Mouse (Mus musculus) urinary bladder, postnatal 14 days (tissue): ENCODE results near the gene Fam240b.

ENCODE experiments used
- DNase-seq: peaks from one replicate; pipeline ENCODE4 v3.0.0; 2021; ENCODE audit warnings: low spot score

Fam240b gene

GRCm38 (mm10) chr13:64439471-64439870, 58.1 kb downstream of the Fam240b start:
- no peak for DNase-seq

GRCm38 (mm10) chr13:64438863-64439452, 58.6 kb downstream of the Fam240b start:
- DNase-seq: peak; percentile 75

- no peak for DNase-seq
Measured at GRCm38 (mm10) chr13:64437801-64438200, 59.8 kb downstream of the Fam240b start.

DNA sequence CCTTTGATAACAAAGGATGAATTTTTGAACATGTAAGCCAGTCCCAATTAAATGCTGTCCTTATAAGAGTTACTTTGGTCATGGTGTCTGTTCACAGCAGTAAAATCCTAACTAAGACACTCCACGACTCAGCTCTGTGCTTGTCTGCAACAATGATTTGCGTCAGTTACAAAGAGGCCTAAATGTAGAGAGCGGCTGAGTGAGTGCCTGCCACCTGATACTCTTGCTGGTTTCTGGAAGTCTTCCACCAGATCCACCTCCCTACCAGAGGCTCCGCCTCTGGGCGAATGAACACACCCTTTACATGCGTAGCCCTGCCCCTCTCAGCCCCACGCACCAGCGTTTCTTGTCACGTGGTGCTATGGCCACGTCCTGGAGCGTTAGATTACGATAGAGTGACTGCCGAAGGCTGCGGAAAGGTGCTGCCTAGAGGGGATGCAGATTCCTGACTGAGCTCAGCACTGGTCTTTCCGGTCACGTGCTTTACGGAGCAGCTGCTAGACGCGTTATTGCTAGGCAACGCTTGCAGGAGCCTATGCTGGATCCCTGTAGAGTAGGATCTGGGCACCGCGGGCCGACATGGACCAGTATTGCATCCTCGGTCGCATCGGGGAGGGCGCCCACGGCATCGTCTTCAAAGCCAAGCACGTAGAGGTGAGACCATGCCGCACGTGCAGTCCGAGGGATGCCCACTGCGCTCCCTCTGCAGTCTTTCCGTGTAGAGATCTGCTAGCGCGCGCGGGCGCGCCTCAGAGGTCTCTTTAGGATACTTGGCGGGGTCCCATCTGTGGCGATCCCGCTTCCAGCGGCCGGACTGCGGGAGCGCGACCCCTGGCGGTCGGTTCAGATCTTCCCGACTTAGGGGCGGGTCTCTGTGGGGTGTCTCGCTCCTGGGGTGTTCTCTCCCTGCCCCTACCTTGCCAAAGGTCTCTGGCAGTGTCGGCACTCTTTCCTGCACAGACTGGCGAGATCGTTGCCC, 65.3 kb downstream of the Fam240b start, which contains the start of gene Cdk20:
Gene Cdk20, plus strand, starts transcription at position 298 of the 979 bp plus-strand sequence.
- peak; percentile 92 for DNase-seq
